Mouse (Mus musculus) heart, embryonic 13.5 days (tissue): ENCODE results near the gene Brca2. TPM values are rescaled to one million over a fixed set of nuclear protein-coding genes. Genes with fewer than 3 reads are reported as not detected.

Source experiments
- polyA plus RNA-seq: library from polyadenylated mRNA; unstranded; fragments of >200 nt; fragmentation: Nextera tagmentation; extraction: Ambion mirVana; gene quantifications from 2 replicates; pipeline ENCODE4 v1.2.1, GENCODE M21; 2015

The Brca2 gene
- polyA plus RNA-seq, 1 experiment from 2014 or later = 16.6 TPM

Other genes with a start within 250 kb of the Brca2 start
- not detected in 2 replicates for gene Zar1l, start 4.5 kb upstream of the Brca2 start, polyA plus RNA-seq
- gene N4bp2l1, start 74.6 kb downstream of the Brca2 start, polyA plus RNA-seq = 3.1 and 3.5 TPM in 2 replicates
- 28.1 and 31.0 TPM in 2 replicates for gene N4bp2l2, start 143.6 kb downstream of the Brca2 start, polyA plus RNA-seq
- 17.6 and 18.0 TPM in 2 replicates for gene Pds5b, start 151.1 kb downstream of the Brca2 start, polyA plus RNA-seq